Mouse (Mus musculus): ENCODE results near the gene Cers4. TPM values are rescaled to one million over a fixed set of nuclear protein-coding genes. Genes with fewer than 3 reads are reported as not detected.

The Cers4 gene
- total RNA-seq, 2 experiments from 2014 or later = 3.1 to 5.1 TPM

Other genes starting within 250 kb of the Cers4 start
- 1 to 10 TPM; 2.5 to 3.0 TPM for gene Tgfbr3l, start 244.8 kb upstream of the Cers4 start, total RNA-seq (2021)
- 10 to 100 TPM; 11.0 to 12.0 TPM for gene Snapc2, start 239.9 kb upstream of the Cers4 start, total RNA-seq (2021)
- under 1 TPM; 0.42 to 0.71 TPM for gene Ctxn1, start 233.8 kb upstream of the Cers4 start, total RNA-seq (2021)
- gene Timm44, start 217.1 kb upstream of the Cers4 start, total RNA-seq (2021) = 10 to 100 TPM; 71.3 to 74.9 TPM
- 10 to 100 TPM; 16.0 to 16.6 TPM for gene Ccl25, start 167.8 kb upstream of the Cers4 start, total RNA-seq (2021)
- 10 to 100 TPM; 39.5 to 39.7 TPM for gene Elavl1, start 167.6 kb upstream of the Cers4 start, total RNA-seq (2021)
- 1 to 10 TPM; 6.9 to 9.4 TPM for gene Zfp958, start 120.1 kb downstream of the Cers4 start, total RNA-seq (2021)

Data from gastrocnemius, postnatal 36 days (tissue).